8 mouse cellular contexts compared by ENCODE assay signal in genomic region chr4:28813551-28814475, GRCm38 (mm10). TPM values are rescaled to one million over a fixed set of nuclear protein-coding genes. Genes with fewer than 3 reads are reported as not detected.
DNase-seq lines count a peak whose midpoint lies in the region; ATAC-seq lines count a peak whose summit lies in the region.

No protein-coding gene starts in this region.

- no peak for DNase-seq in frontal cortex, adult 2 months (ENCODE audit: extremely low spot score in 1 of 2, low spot score in 1 of 2)
- peak; percentile 27 for DNase-seq in embryo, embryonic 11.5 days (ENCODE audit: low read depth, low spot score)
- peak; percentile 93 for DNase-seq in heart, adult 11 months
- peak; percentile 30 for DNase-seq in kidney, adult 18-20 months
- DNase-seq in liver = peak; percentile 21
- peak; percentile 75 for DNase-seq in neural tube, embryonic 11.5 days (ENCODE audit: low spot score)
- DNase-seq in thymus, postnatal 14 days = peak; percentile 5

- H3K9ac ChIP-seq in neural tube, embryonic 11.5 days (ENCODE audit: low read length) = peak overlapping the region; percentile 91

- no peaks in the 10 kb centered on the region for H3K4me1 ChIP-seq in neural tube, embryonic 11.5 days (ENCODE audit: control insufficient read depth, insufficient read depth, low read length)

- no peaks in the 10 kb centered on the region for H3K9me3 ChIP-seq in neural tube, embryonic 11.5 days (ENCODE audit: control insufficient read depth, low read length)

- H3K27ac ChIP-seq in neural tube, embryonic 11.5 days (ENCODE audit: low read depth, low read length) = peak overlapping the region; percentile 92

- H3K4me3 ChIP-seq in neural tube, embryonic 11.5 days (ENCODE audit: low read depth, low read length) = peak overlapping the region; percentile 79

- H3K4me2 ChIP-seq in neural tube, embryonic 11.5 days (ENCODE audit: low read depth) = peak overlapping the region; percentile 81

- no peaks in the 10 kb centered on the region for H3K27me3 ChIP-seq in neural tube, embryonic 11.5 days (ENCODE audit: control insufficient read depth, insufficient read depth, low read length)

- no peaks in the 10 kb centered on the region for H3K36me3 ChIP-seq in neural tube, embryonic 11.5 days (ENCODE audit: control insufficient read depth, insufficient read depth, low read length)

- WGBS in neural tube, embryonic 11.5 days = under 1% methylated on average over 79 of the region's 94 CpGs

- ATAC-seq in frontal cortex, adult (ENCODE audit: low TSS enrichment) = peak; percentile 9
- ATAC-seq in neural tube, embryonic 11.5 days (ENCODE audit: insufficient read depth, low FRiP score, low TSS enrichment) = peak; percentile 59

RNA-seq across cellular contexts. Expression of gene Epha7, which starts 0.9 kb away (rescaled TPM):
- polyA plus RNA-seq in frontal cortex, adult 2 months (2012; rRNA removed) = 24.1 and 30.1 TPM in 2 replicates
- 58.2 and 60.3 TPM in 2 replicates for polyA plus RNA-seq in neural tube, embryonic 11.5 days (2014; fragmentation: Nextera tagmentation; extraction: Ambion mirVana)

Comparison
In these comparisons a context has a peak if more than half of its experiments do, and no peak if none do; other contexts are left out.
1. DNase-seq: peak in embryo, embryonic 11.5 days (single experiment), heart, adult 11 months (single experiment), kidney, adult 18-20 months (single experiment), liver (single experiment), neural tube, embryonic 11.5 days (single experiment) and thymus, postnatal 14 days (single experiment); none in frontal cortex, adult 2 months (0 of 2).